Mouse (Mus musculus): ENCODE measurements around the gene Lamb3. TPM values are rescaled to one million over a fixed set of nuclear protein-coding genes. Genes with fewer than 3 reads are reported as not detected.

The Lamb3 gene
- total and polyA plus RNA-seq, 3 experiments: 10.1 to 14.6 (median 12.3) TPM

DNA sequence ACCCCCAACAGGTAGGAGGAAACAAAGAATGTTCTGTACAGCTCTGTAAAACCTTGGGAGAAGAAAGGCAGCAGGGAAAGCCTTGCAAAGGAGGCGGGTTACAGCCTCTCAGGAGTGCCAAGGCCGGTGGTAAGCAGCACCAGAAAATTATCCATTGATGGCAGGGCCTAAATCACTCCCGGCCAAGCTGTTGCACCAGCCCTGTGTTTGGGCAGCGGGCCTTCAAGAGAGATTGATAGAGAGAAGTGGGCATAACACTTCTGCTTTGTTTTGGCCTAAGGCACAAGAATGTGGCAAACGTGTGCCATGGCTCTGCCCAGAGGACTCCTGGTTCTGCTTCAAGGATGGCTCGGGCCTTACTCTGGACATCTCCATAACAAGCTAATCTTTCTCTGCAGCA, 172.1 kb downstream of the Lamb3 start:
- no peak for DNase-seq (ENCODE audit: extremely low read depth)
- dilution Hi-C loops (cut with MboI; ENCODE audit: extremely low pct_ligation_motif_present, extremely low pct_unique_long_range_greater_than_20kb, low sequenced_read_pairs) (no loop called here), in situ Hi-C loops (cut with MboI; ENCODE audit: low pct_ligation_motif_present, low pct_unique_long_range_greater_than_20kb, low sequenced_read_pairs) (loop anchor here (5.0 to 10.0 kb wide), 2 partner anchors 37 to 55 kb away; no protein-coding TSS in a partner anchor)
- Histone ChIP-seq H3K4me2 (ENCODE audit: insufficient read depth, low read depth, poor library complexity, severe bottlenecking) (no peak overlapping the region), H3K4me1 (ENCODE audit: control insufficient read depth in 1 of 2, insufficient read depth in 2 of 2) (no peaks in the 10 kb centered on the region; a peak in 1 of 4 replicates), H3K9ac (ENCODE audit: insufficient read depth, low read depth) (no peak overlapping the region), H3K4me3 (replicated peaks in 1 of 3; ENCODE audit: low read depth in 2 of 3, low read length in 2 of 3, poor library complexity in 1 of 3) (no peak overlapping the region), H3K27ac (ENCODE audit: insufficient read depth, low read depth) (no peak overlapping the region), H3K9me3 (replicated peaks; ENCODE audit: low read length) (peaks cover 3% of the 10 kb centered on the region), H3K27me3 (replicated peaks) (peaks cover 38% of the 10 kb centered on the region), H3K36me3 (replicated peaks in 1 of 2; ENCODE audit: control insufficient read depth in 1 of 2, insufficient read depth in 1 of 2, low read length in 1 of 2) (no peaks in the 10 kb centered on the region), H3K79me2 (replicated peaks; ENCODE audit: control insufficient read depth, extremely low read depth, insufficient read depth, poor library complexity, severe bottlenecking) (no peaks in the 10 kb centered on the region)
- no peak for TF ChIP-seq KAT2A (IDR thresholded peaks at IDR 0.05; ENCODE audit: insufficient replicate concordance, low read length)
- TF ChIP-seq USF1 (IDR thresholded peaks at IDR 0.05; ENCODE audit: low read depth, low read length): no peak
- no peak for TF ChIP-seq MAZ (IDR thresholded peaks at IDR 0.05; ENCODE audit: low read depth, low read length)
- no peak for TF ChIP-seq MEF2A (IDR thresholded peaks at IDR 0.05; ENCODE audit: borderline replicate concordance, low read depth, low read length)
- TF ChIP-seq ZNF384 (IDR thresholded peaks at IDR 0.05; ENCODE audit: low read depth, low read length): no peak
- no peak for TF ChIP-seq SIN3A (IDR thresholded peaks at IDR 0.05; ENCODE audit: low read length)
- TF ChIP-seq HCFC1 (IDR thresholded peaks at IDR 0.05; ENCODE audit: low read depth, low read length): no peak
- no peak for TF ChIP-seq RAD21 (IDR thresholded peaks at IDR 0.05; ENCODE audit: low read depth, low read length)
- no peak for TF ChIP-seq IRF4 (IDR thresholded peaks at IDR 0.05; ENCODE audit: low read depth, low read length)
- no peak for TF ChIP-seq TCF12 (IDR thresholded peaks at IDR 0.05; ENCODE audit: low read depth, low read length)
- no peak for TF ChIP-seq CHD2 (IDR thresholded peaks at IDR 0.05; ENCODE audit: low read length)
- no peak for TF ChIP-seq JUN (IDR thresholded peaks at IDR 0.05; ENCODE audit: insufficient read depth, low read depth, low read length)
- no peak for TF ChIP-seq GABPA (IDR thresholded peaks at IDR 0.05; ENCODE audit: insufficient replicate concordance, low read depth, low read length)
- TF ChIP-seq CHD1 (IDR thresholded peaks at IDR 0.05; ENCODE audit: low read depth, low read length): no peak
- no peak for TF ChIP-seq BHLHE40 (IDR thresholded peaks at IDR 0.05; ENCODE audit: low read depth, low read length)
- TF ChIP-seq PAX5 (IDR thresholded peaks at IDR 0.05; ENCODE audit: low read length): no peak
- TF ChIP-seq ZKSCAN1 (IDR thresholded peaks at IDR 0.05; ENCODE audit: borderline replicate concordance, low read depth, low read length): no peak
- no peak for TF ChIP-seq POLR2AphosphoS2 (IDR thresholded peaks at IDR 0.05; ENCODE audit: low read depth, low read length)
- TF ChIP-seq CTCF (conservative IDR thresholded peaks at IDR 0.05 in 1 of 2, IDR thresholded peaks at IDR 0.05 in 1 of 2; ENCODE audit: low read depth in 2 of 2, low read length in 2 of 2): no peak
- TF ChIP-seq TBP (conservative IDR thresholded peaks at IDR 0.05; ENCODE audit: low read depth, low read length): no peak

DNA sequence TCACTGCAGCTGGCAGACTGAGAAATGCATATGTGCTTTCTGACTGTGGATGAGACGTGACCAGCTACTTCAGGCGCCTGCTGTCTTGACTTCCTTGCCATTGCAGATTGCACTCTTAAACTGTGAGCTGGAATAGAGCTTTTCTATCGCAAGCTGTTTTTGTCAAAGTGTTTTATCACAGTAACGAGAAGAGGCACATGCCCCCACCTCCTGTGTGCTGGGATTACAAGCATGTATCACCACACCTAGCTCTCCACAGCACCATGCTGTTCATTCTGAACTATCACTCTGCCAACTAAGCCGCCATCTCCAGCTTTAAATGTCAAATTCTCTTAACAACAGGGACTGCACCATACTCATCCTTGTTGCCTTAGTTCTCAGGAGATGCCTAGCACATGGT, 173.4 kb downstream of the Lamb3 start:
- no peak overlapping the region for H3K9ac ChIP-seq (ENCODE audit: insufficient read depth, low read depth)
- no peak overlapping the region for H3K4me2 ChIP-seq (ENCODE audit: insufficient read depth, low read depth, poor library complexity, severe bottlenecking)
- in situ Hi-C loops (cut with MboI; ENCODE audit: low pct_ligation_motif_present, low pct_unique_long_range_greater_than_20kb, low sequenced_read_pairs) (no loop called here), dilution Hi-C loops (cut with MboI; ENCODE audit: extremely low pct_ligation_motif_present, extremely low pct_unique_long_range_greater_than_20kb, low sequenced_read_pairs) (no loop called here)
- no peaks in the 10 kb centered on the region for H3K79me2 ChIP-seq (replicated peaks; ENCODE audit: control insufficient read depth, extremely low read depth, insufficient read depth, poor library complexity, severe bottlenecking)
- H3K27me3 ChIP-seq (replicated peaks): peaks cover 32% of the 10 kb centered on the region
- H3K36me3 ChIP-seq (replicated peaks in 1 of 2; ENCODE audit: control insufficient read depth in 1 of 2, insufficient read depth in 1 of 2, low read length in 1 of 2): no peaks in the 10 kb centered on the region
- H3K4me3 ChIP-seq (replicated peaks in 1 of 3; ENCODE audit: low read depth in 2 of 3, low read length in 2 of 3, poor library complexity in 1 of 3): no peak overlapping the region
- H3K9me3 ChIP-seq (replicated peaks; ENCODE audit: low read length): no peaks in the 10 kb centered on the region
- H3K4me1 ChIP-seq (ENCODE audit: control insufficient read depth in 1 of 2, insufficient read depth in 2 of 2): peaks cover 0 to 5% of the 10 kb centered on the region in 2 experiments; a peak in 2 of 4 replicates
- TF ChIP-seq JUN (IDR thresholded peaks at IDR 0.05; ENCODE audit: insufficient read depth, low read depth, low read length) (no peak), MEF2A (IDR thresholded peaks at IDR 0.05; ENCODE audit: borderline replicate concordance, low read depth, low read length) (no peak), BHLHE40 (IDR thresholded peaks at IDR 0.05; ENCODE audit: low read depth, low read length) (no peak), USF2 (conservative IDR thresholded peaks at IDR 0.05; ENCODE audit: low read depth, low read length) (no peak), RAD21 (IDR thresholded peaks at IDR 0.05; ENCODE audit: low read depth, low read length) (no peak), MXI1 (IDR thresholded peaks at IDR 0.05; ENCODE audit: low read depth, low read length) (no peak)
- DNase-seq (ENCODE audit: extremely low read depth): no peak
- no peak overlapping the region for H3K27ac ChIP-seq (ENCODE audit: insufficient read depth, low read depth)

Data from CH12.LX (cell line).